Mouse (Mus musculus): ENCODE results near the gene Lhx5. TPM values are rescaled to one million over a fixed set of nuclear protein-coding genes. Genes with fewer than 3 reads are reported as not detected.

Gene Lhx5
- total and polyA plus RNA-seq, 2 experiments from 2014 or later: not detected

GRCm38 (mm10) chr5:120467026-120467425 lies 35.5 kb downstream of the Lhx5 start:
- H3K27ac ChIP-seq (ENCODE audit: low read depth): peak overlapping the region; percentile 74
- H3K9me3 ChIP-seq (replicated peaks; ENCODE audit: control insufficient read depth, low read length): no peaks in the 10 kb centered on the region
- H3K9ac ChIP-seq (replicated peaks; ENCODE audit: low read depth, low read length): no peak overlapping the region
- H3K4me2 ChIP-seq (ENCODE audit: low read depth, low read length): peak overlapping the region; percentile 56
- WGBS: 11% methylated on average over 4 of the region's 4 CpGs
- TF ChIP-seq EP300 (IDR thresholded peaks at IDR 0.05; ENCODE audit: low read depth): no peak
- H3K4me3 ChIP-seq (ENCODE audit: low read depth, low read length): peak overlapping the region; percentile 47
- no peaks in the 10 kb centered on the region for H3K27me3 ChIP-seq (ENCODE audit: control insufficient read depth, insufficient read depth, low read length)
- H3K4me1 ChIP-seq (ENCODE audit: control insufficient read depth, insufficient read depth): peaks cover 4% of the 10 kb centered on the region; the same call in 1 of the 2 replicates
- peak; percentile 37 for DNase-seq (ENCODE audit: low spot score)
- peak; percentile 72 for ATAC-seq (ENCODE audit: insufficient read depth, low read depth)
- no peaks in the 10 kb centered on the region for H3K36me3 ChIP-seq (replicated peaks; ENCODE audit: control insufficient read depth, insufficient read depth, low read length)

GRCm38 (mm10) chr5:120468336-120468735 lies 36.8 kb downstream of the Lhx5 start:
- no peak overlapping the region for H3K27ac ChIP-seq (ENCODE audit: low read depth)
- ATAC-seq (ENCODE audit: insufficient read depth, low read depth) (no peak), DNase-seq (ENCODE audit: low spot score) (no peak)
- H3K4me1 ChIP-seq (ENCODE audit: control insufficient read depth, insufficient read depth): peaks cover 4% of the 10 kb centered on the region; the same call in 1 of the 2 replicates
- H3K9ac ChIP-seq (replicated peaks; ENCODE audit: low read depth, low read length): no peak overlapping the region
- H3K9me3 ChIP-seq (replicated peaks; ENCODE audit: control insufficient read depth, low read length): no peaks in the 10 kb centered on the region
- no peak overlapping the region for H3K4me2 ChIP-seq (ENCODE audit: low read depth, low read length)
- no peak overlapping the region for H3K4me3 ChIP-seq (ENCODE audit: low read depth, low read length)
- no peak for TF ChIP-seq CTCF (IDR thresholded peaks at IDR 0.05; ENCODE audit: low read depth)
- TF ChIP-seq EP300 (IDR thresholded peaks at IDR 0.05; ENCODE audit: low read depth): no peak
- H3K36me3 ChIP-seq (replicated peaks; ENCODE audit: control insufficient read depth, insufficient read depth, low read length): no peaks in the 10 kb centered on the region
- 70% methylated on average over 5 of the region's 5 CpGs for whole genome bisulfite sequencing
- no peaks in the 10 kb centered on the region for H3K27me3 ChIP-seq (ENCODE audit: control insufficient read depth, insufficient read depth, low read length)

DNA sequence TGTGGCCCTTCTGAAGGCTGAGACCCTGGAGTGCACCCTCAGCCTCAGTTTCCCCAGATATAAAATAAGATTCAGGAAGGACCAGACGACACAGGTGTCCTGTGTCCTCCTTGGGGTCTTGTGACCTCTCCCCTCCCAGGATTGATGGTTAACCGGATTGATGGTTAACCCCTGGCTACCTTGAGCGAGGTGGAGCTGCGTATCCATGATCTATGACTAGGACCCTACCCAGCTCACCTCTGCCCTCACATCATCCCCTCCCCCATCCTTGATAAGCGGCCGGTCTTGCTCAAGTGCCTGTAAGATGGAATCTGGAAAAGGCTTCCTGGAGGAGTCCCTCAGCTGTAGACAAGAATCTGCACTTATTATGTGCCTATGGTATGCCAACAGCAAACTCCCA lies 37.3 kb downstream of the Lhx5 start:
- peaks cover 4% of the 10 kb centered on the region; the same call in 1 of the 2 replicates for H3K4me1 ChIP-seq (ENCODE audit: control insufficient read depth, insufficient read depth)
- no peak overlapping the region for H3K9ac ChIP-seq (replicated peaks; ENCODE audit: low read depth, low read length)
- ATAC-seq (ENCODE audit: insufficient read depth, low read depth) (no peak), DNase-seq (ENCODE audit: low spot score) (no peak)
- H3K4me3 ChIP-seq (ENCODE audit: low read depth, low read length): no peak overlapping the region
- H3K27ac ChIP-seq (ENCODE audit: low read depth): no peak overlapping the region
- TF ChIP-seq CTCF (IDR thresholded peaks at IDR 0.05; ENCODE audit: low read depth) (no peak), EP300 (IDR thresholded peaks at IDR 0.05; ENCODE audit: low read depth) (no peak)
- H3K9me3 ChIP-seq (replicated peaks; ENCODE audit: control insufficient read depth, low read length): no peaks in the 10 kb centered on the region
- no peaks in the 10 kb centered on the region for H3K36me3 ChIP-seq (replicated peaks; ENCODE audit: control insufficient read depth, insufficient read depth, low read length)
- WGBS: 79% methylated on average over 6 of the region's 6 CpGs
- no peaks in the 10 kb centered on the region for H3K27me3 ChIP-seq (ENCODE audit: control insufficient read depth, insufficient read depth, low read length)
- H3K4me2 ChIP-seq (ENCODE audit: low read depth, low read length): no peak overlapping the region

DNA sequence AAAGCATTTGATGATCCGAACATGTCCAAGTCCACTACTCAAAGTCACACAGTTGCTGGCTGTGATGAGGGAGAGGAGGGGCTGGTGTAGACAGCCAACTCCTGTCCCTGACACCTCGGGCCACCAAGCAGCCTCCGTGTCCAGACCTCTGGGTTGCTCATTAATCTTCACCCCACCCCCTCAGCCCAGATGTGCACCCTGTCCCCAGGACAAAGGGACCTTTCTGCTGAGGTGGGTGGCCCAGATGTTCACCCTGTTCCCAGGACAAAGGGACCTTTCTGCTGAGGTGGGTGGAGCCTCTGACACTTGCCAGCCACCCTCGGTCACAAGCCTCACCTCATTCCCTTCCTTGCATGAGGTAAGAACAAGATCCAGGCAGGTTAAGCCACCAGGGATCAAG lies 40.0 kb downstream of the Lhx5 start:
- 45% methylated on average over 4 of the region's 4 CpGs for WGBS
- Histone ChIP-seq H3K4me2 (ENCODE audit: low read depth, low read length) (no peak overlapping the region), H3K9me3 (replicated peaks; ENCODE audit: control insufficient read depth, low read length) (no peaks in the 10 kb centered on the region), H3K9ac (replicated peaks; ENCODE audit: low read depth, low read length) (no peak overlapping the region), H3K4me3 (ENCODE audit: low read depth, low read length) (no peak overlapping the region), H3K4me1 (ENCODE audit: control insufficient read depth, insufficient read depth) (peaks cover 2% of the 10 kb centered on the region; the same call in 1 of the 2 replicates), H3K36me3 (replicated peaks; ENCODE audit: control insufficient read depth, insufficient read depth, low read length) (no peaks in the 10 kb centered on the region), H3K27ac (ENCODE audit: low read depth) (no peak overlapping the region), H3K27me3 (ENCODE audit: control insufficient read depth, insufficient read depth, low read length) (0 out of 2 replicates have a peak, but pooled peaks cover under 1% of the 10 kb centered on the region)
- ATAC-seq (ENCODE audit: insufficient read depth, low read depth) (no peak), DNase-seq (ENCODE audit: low spot score) (no peak)
- TF ChIP-seq CTCF (IDR thresholded peaks at IDR 0.05; ENCODE audit: low read depth): no peak
- no peak for TF ChIP-seq EP300 (IDR thresholded peaks at IDR 0.05; ENCODE audit: low read depth)

DNA sequence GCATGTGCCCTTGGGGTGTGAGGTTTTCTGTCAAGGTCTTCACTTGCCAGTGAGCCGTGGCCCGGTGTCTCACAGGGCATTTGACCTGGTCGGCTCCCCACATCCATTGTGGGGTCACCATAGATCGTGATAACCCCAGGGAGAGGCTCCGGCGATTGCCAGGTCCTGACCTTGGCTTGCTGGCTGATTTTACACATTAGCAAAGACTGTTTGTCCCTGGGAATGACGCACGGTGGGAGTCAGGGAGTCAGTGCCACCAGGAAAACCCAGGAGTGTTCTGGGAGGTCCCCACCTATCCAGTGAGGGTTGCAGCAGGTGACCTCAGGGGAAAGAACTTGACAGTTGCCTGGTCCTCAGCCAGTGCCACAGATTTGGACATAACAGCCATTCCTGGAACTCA lies 41.3 kb downstream of the Lhx5 start, which contains the start of gene Sdsl:
Sdsl (minus strand) TSS at position 41 of the 400 bp plus-strand sequence.
- 0 out of 2 replicates have a peak, but pooled peaks cover 9% of the 10 kb centered on the region for H3K27me3 ChIP-seq (ENCODE audit: control insufficient read depth, insufficient read depth, low read length)
- no peak for TF ChIP-seq EP300 (IDR thresholded peaks at IDR 0.05; ENCODE audit: low read depth)
- no peak for TF ChIP-seq CTCF (IDR thresholded peaks at IDR 0.05; ENCODE audit: low read depth)
- H3K36me3 ChIP-seq (replicated peaks; ENCODE audit: control insufficient read depth, insufficient read depth, low read length): no peaks in the 10 kb centered on the region
- H3K4me1 ChIP-seq (ENCODE audit: control insufficient read depth, insufficient read depth): no peaks in the 10 kb centered on the region
- ATAC-seq (ENCODE audit: insufficient read depth, low read depth): no peak
- no peak within 1 kb of the TSS for H3K27ac ChIP-seq (ENCODE audit: low read depth)
- H3K9me3 ChIP-seq (replicated peaks; ENCODE audit: control insufficient read depth, low read length): no peaks in the 10 kb centered on the region
- H3K4me3 ChIP-seq (ENCODE audit: low read depth, low read length): no peak within 1 kb of the TSS
- 62% methylated on average over 8 of the region's 8 CpGs for WGBS
- H3K4me2 ChIP-seq (ENCODE audit: low read depth, low read length): no peak within 1 kb of the TSS
- H3K9ac ChIP-seq (replicated peaks; ENCODE audit: low read depth, low read length): no peak within 1 kb of the TSS
- DNase-seq (ENCODE audit: low spot score): no peak

GRCm38 (mm10) chr5:120473361-120473760 lies 41.9 kb downstream of the Lhx5 start:
- Histone ChIP-seq H3K36me3 (replicated peaks; ENCODE audit: control insufficient read depth, insufficient read depth, low read length) (no peaks in the 10 kb centered on the region), H3K4me2 (ENCODE audit: low read depth, low read length) (no peak overlapping the region), H3K9me3 (replicated peaks; ENCODE audit: control insufficient read depth, low read length) (no peaks in the 10 kb centered on the region), H3K4me3 (ENCODE audit: low read depth, low read length) (no peak overlapping the region), H3K27ac (ENCODE audit: low read depth) (no peak overlapping the region), H3K4me1 (ENCODE audit: control insufficient read depth, insufficient read depth) (no peaks in the 10 kb centered on the region), H3K9ac (replicated peaks; ENCODE audit: low read depth, low read length) (no peak overlapping the region), H3K27me3 (ENCODE audit: control insufficient read depth, insufficient read depth, low read length) (0 out of 2 replicates have a peak, but pooled peaks cover 12% of the 10 kb centered on the region)
- WGBS: 92% methylated on average over 2 of the region's 2 CpGs
- TF ChIP-seq CTCF (IDR thresholded peaks at IDR 0.05; ENCODE audit: low read depth) (no peak), EP300 (IDR thresholded peaks at IDR 0.05; ENCODE audit: low read depth) (no peak)
- ATAC-seq (ENCODE audit: insufficient read depth, low read depth) (no peak), DNase-seq (ENCODE audit: low spot score) (no peak)

All from heart, postnatal 0 days (tissue).